Comparison of ENCODE assay signal across 1 mouse cellular context in the genomic region with DNA sequence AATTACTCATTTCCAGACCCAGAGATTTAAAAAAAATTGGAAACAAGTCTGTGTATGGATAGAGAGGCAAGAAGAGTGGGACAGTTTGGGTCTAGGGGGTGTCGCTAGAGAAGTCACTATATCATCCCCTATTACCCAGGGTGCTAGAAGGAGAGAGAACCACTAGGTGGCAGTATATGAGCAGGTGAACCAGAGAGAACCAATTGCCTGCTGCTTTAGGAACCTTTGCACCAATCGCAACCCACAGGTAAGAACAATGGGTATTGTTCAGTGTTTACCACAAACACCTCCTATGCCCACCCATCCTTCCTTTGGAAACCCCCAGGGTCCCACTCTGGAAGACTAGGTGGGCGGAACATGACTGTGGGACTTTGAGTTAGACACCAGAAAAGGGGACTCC.
TF ChIP-seq lines count a peak whose summit lies in the region.

No protein-coding gene starts in this region.

TF ChIP-seq in MEL, 35 proteins besides CTCF, POLR2A, EP300 and RAD21 (continued from another document):
- no peak for TF ChIP-seq E2F4 (IDR thresholded peaks at IDR 0.05; ENCODE audit: borderline replicate concordance, low read depth, low read length)
- no peak for TF ChIP-seq ETS1 (IDR thresholded peaks at IDR 0.05; ENCODE audit: low read depth, low read length)
- no peak for TF ChIP-seq JUND (IDR thresholded peaks at IDR 0.05; ENCODE audit: low read depth, low read length)
- peak; percentile 73 for TF ChIP-seq ZC3H11A (IDR thresholded peaks at IDR 0.05; ENCODE audit: low read depth, low read length)
- TF ChIP-seq SMC3 (IDR thresholded peaks at IDR 0.05; ENCODE audit: low read depth, low read length) = peak; percentile 95
- TF ChIP-seq GATA1 (IDR thresholded peaks at IDR 0.05; ENCODE audit: low read depth, low read length) = no peak
- no peak for TF ChIP-seq GABPA (IDR thresholded peaks at IDR 0.05; ENCODE audit: low read depth, low read length)
- TF ChIP-seq SIN3A (IDR thresholded peaks at IDR 0.05; ENCODE audit: low read length) = peak; percentile 55; the same call in 1 of the 2 replicates
